Mouse (Mus musculus) left cerebral cortex, adult 8-10 months (tissue): ENCODE measurements around the gene Egfl7. TPM values are rescaled to one million over a fixed set of nuclear protein-coding genes. Genes with fewer than 3 reads are reported as not detected.
A peak's percentile ranks its signal among the peaks of the same experiment; 100 is the strongest.

ENCODE experiments used
- DNase-seq, 2 experiments: peaks; one replicate each; pipeline ENCODE4 v3.0.0; 2022; ENCODE audit warnings: low spot score in 2 of 2
- total RNA-seq, 4 experiments: library from RNA; stranded (reverse); gene quantifications; 2 replicates each; pipeline ENCODE4 v1.2.4; 2022

Egfl7 gene
- total RNA-seq, 4 experiments from 2014 or later, result 63.8 to 88.2 (median 66.2) TPM

GRCm38 (mm10) chr2:26611054-26611453, 31.2 kb downstream of the Egfl7 start:
- no peak for DNase-seq

DNA sequence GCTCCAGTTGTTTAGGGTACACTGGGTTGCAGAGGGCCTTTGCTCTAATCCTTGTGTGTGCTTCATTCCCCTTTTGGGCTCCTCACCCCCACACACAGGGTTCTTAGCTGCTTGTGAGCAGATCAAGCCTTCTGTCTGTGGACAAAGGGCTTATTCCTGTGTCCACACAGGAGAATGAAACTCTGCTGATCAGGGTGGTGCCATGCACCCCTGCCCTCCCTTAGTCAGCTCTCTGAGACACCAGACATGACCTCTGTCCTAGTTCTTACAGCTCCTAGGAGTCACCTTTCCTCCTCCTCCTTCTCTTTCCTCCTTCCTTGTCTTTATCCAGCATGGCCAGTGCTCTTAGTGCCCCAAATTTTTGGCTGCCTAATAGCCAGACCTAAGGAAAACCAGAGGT, 32.1 kb downstream of the Egfl7 start:
- no peak for DNase-seq

DNA sequence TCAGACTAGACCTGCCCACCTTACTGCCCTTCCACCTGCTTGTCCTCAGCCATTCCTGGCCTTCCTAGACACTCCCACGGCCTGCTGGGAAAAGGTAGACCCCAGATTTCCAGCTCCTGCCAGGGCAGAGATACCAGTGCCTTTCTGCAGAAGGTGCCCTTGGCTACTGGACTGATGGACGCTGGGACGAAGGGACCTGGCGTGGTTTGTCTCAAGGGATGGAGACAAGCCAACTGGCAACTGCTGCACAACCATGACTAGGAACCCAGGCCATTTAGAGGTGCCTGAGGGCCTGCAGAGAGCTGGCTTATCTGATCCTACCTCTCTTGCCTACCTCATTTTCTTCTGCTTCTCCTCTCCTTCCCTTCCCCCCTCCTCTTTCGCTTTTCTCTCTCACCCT, 35.1 kb downstream of the Egfl7 start:
- no peak for DNase-seq

GRCm38 (mm10) chr2:26615459-26616124, 35.8 kb downstream of the Egfl7 start:
- no peak for DNase-seq

- DNase-seq, result no peak
Observed at GRCm38 (mm10) chr2:26617331-26617730, 37.5 kb downstream of the Egfl7 start.

DNA sequence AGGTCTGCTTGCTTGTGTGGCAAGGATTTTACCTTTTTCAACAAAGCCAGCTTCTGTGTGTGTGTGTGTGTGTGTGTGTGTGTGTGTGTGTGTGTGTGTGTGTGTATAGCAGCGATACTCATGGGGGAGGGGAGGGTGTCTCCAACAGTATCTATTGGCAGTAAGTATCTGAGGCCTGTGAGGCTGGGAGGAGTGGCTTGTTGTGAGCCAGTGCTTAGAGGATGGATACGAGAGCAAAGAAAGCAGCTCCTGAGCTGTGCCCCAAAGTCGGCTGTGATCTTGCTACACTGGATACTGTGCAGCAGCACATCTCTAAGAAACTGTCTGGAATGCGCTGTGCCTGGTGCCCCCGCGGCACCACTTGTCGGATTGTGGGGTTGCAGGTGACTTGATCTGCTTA, 38.1 kb downstream of the Egfl7 start:
- no peak for DNase-seq

- DNase-seq, result no peak
Observed at GRCm38 (mm10) chr2:26621246-26621645, 41.4 kb downstream of the Egfl7 start.

DNA sequence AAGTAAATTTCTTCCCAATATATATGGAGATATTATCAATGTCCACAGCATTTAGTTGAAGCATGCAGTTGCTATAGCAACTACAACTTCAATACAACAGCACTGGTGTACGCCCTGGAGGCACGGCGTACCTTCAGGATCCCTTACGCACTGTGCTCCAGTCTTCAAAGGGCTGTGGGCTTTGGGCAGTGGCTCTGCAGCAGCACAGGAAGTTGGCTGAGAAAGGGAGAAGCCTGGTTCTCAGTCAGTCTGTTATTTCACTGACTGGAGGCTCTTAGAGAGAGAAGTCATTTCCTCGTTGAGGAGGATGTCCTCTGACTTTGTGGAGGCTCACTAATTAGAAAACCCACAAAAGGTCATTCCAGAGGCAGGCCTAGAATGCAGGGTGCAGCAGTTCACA, 43.2 kb downstream of the Egfl7 start:
- DNase-seq, result no peak

GRCm38 (mm10) chr2:26625419-26625818, 45.6 kb downstream of the Egfl7 start:
- DNase-seq, result no peak

DNA sequence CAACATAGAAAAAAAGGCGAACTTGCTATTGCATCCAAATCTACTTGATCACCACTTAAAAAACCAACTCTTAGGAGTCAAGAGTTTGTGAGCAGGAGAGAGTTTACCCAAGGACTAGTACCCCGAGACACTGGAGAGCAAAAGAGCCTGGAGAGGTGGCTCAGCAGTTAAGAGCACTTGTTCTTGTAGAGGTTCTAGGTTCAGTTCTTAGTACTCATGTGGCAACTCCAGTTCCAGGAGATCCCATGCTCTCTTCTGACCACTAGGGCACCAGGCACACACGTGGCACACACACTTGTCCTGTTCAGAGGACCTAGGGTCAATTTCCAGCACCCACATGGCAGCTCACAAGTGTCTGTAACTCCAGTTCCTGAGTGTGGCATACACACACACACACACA, 46.3 kb downstream of the Egfl7 start:
- DNase-seq, result no peak

- DNase-seq, result peak; percentile 60 to 89
Observed at GRCm38 (mm10) chr2:26627921-26628739, 48.3 kb downstream of the Egfl7 start, which contains the start of gene Fam69b. Gene Fam69b (plus strand): TSS chr2:26628457.

GRCm38 (mm10) chr2:26628792-26629437, 49.1 kb downstream of the Egfl7 start:
- DNase-seq, result no peak

- no peak for DNase-seq
Observed at GRCm38 (mm10) chr2:26632541-26633395, 53.0 kb downstream of the Egfl7 start.

GRCm38 (mm10) chr2:26633953-26634530, 54.2 kb downstream of the Egfl7 start:
- DNase-seq, result no peak

GRCm38 (mm10) chr2:26634629-26635488, 55.0 kb downstream of the Egfl7 start:
- DNase-seq, result no peak

GRCm38 (mm10) chr2:26635489-26636324, 55.9 kb downstream of the Egfl7 start:
- no peak for DNase-seq

DNA sequence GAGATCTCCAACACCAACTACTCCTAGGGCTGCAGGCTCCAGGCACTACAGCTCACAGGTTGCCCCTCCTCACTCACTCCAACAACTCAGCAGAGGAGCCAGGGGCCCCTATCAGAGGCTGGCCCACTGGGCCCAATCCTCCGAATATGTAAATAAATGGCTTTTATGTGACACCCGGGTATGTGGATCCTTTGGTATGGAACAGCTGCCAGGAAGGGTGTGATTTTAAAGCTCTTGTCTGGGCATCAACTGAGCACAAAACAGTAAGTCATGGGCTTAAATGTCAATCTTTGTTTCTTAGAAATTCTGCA, 56.5 kb downstream of the Egfl7 start:
- DNase-seq, result no peak

GRCm38 (mm10) chr2:26637316-26637932, 57.6 kb downstream of the Egfl7 start:
- DNase-seq, result no peak

DNA sequence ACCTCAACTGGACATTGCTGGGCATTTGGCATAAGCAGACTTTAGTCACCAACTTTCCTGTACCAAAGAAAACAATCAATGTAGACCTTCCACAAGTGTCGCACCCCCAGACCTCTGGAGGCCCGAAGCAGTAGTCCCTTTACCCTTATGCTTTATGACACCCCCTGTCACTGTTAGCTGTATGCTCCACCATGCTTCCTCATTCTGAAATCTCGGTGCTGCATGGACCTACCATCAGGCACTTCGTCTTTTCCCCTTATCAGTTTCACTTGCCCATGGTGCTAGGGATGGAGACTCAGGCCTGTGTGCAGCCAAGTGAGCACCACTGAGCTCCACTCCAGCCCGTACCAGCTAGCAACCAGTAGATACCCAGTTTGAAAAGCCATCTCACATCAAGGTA, 58.2 kb downstream of the Egfl7 start:
- no peak for DNase-seq
